Mouse (Mus musculus): Measurements from ENCODE around the gene Ung. TPM values are rescaled to one million over a fixed set of nuclear protein-coding genes. Genes with fewer than 3 reads are reported as not detected.

The Ung gene
- polyA plus RNA-seq, 1 experiment from 2014 or later = 3.2 TPM

DNA sequence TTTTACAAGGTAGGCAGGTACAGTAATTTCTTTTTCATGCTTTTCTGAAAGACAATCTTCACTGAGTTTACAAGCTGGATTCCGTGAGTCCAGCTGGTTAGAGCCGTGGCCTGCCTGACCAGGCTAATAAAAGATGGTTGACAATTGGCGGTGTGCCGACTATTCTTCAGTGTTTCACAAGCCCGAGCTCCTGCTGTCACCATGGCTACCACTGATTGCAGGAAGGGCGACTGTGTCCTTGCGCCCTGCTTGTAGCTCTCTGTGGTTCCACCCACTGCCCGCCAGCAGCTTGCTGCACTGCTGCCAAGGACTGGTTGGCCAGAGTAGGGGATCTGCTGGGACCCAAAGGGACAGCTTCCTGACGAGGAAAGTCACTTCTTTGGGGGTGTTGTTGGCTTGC, 9.0 kb downstream of the Ung start:
- no peaks in the 10 kb centered on the region for H3K36me3 ChIP-seq (ENCODE audit: inconsistent target)
- WGBS (ENCODE audit: missing documents) = 72% methylated on average over 9 of the region's 9 CpGs

GRCm38 (mm10) chr5:114146028-114146888, 16.1 kb downstream of the Ung start, which contains the start of gene Acacb:
Acacb (plus strand) TSS chr5:114146535.
- Histone ChIP-seq H3K27ac (no peak within 1 kb of the TSS), H3K4me3 (ENCODE audit: inconsistent target) (no peak within 1 kb of the TSS)
- WGBS (ENCODE audit: missing documents) = 55% methylated on average over 19 of the region's 19 CpGs

More for the DNA sequence above, 9.0 kb downstream of the Ung start:
- no peak overlapping the region for H3K4me3 ChIP-seq (ENCODE audit: inconsistent target)
- no peak overlapping the region for H3K27ac ChIP-seq
- no peaks in the 10 kb centered on the region for H3K79me2 ChIP-seq (ENCODE audit: inconsistent target)

GRCm38 (mm10) chr5:114147043-114147972, 17.1 kb downstream of the Ung start:
- Histone ChIP-seq H3K79me2 (ENCODE audit: inconsistent target) (no peaks in the 10 kb centered on the region), H3K36me3 (ENCODE audit: inconsistent target) (no peaks in the 10 kb centered on the region), H3K27ac (no peak overlapping the region), H3K4me3 (ENCODE audit: inconsistent target) (no peak overlapping the region)
- 95% methylated on average over 14 of the region's 14 CpGs for whole genome bisulfite sequencing (ENCODE audit: missing documents)

More at GRCm38 (mm10) chr5:114146028-114146888, 16.1 kb downstream of the Ung start, which contains the start of gene Acacb:
- Histone ChIP-seq H3K36me3 (ENCODE audit: inconsistent target) (no peaks in the 10 kb centered on the region), H3K79me2 (ENCODE audit: inconsistent target) (no peaks in the 10 kb centered on the region)

- Histone ChIP-seq H3K27ac (no peak overlapping the region), H3K4me3 (ENCODE audit: inconsistent target) (no peak overlapping the region), H3K79me2 (ENCODE audit: inconsistent target) (no peaks in the 10 kb centered on the region), H3K36me3 (ENCODE audit: inconsistent target) (no peaks in the 10 kb centered on the region)
- WGBS (ENCODE audit: missing documents) = 78% methylated on average over 12 of the region's 12 CpGs
These were observed 22.3 kb downstream of the Ung start for GRCm38 (mm10) chr5:114152359-114153092.

DNA sequence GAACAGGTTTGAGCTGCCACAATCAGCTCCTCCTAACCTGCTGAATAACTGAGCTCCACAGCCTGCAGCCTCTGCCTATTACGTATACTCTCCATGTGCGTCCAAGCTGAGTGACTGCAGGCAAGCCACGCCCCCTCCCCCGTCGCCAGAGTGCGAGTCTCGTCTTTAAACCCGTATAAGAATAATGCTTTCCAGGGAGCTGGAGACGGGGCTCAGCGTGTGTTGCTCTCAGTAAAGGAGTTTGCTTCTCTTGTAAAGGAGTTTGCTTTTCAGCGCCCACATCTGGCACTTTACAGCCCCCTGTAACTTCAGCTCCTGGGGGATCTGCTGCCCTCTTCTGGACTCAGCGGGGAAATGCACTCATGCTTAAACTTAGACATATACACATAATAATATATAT, 23.3 kb downstream of the Ung start:
- WGBS (ENCODE audit: missing documents) = 31% methylated on average over 12 of the region's 12 CpGs
- no peak overlapping the region for H3K27ac ChIP-seq
- H3K4me3 ChIP-seq (ENCODE audit: inconsistent target) = no peak overlapping the region
- H3K79me2 ChIP-seq (ENCODE audit: inconsistent target) = no peaks in the 10 kb centered on the region
- no peaks in the 10 kb centered on the region for H3K36me3 ChIP-seq (ENCODE audit: inconsistent target)

GRCm38 (mm10) chr5:114154765-114155164, 24.6 kb downstream of the Ung start:
- WGBS (ENCODE audit: missing documents) = 93% methylated on average over 5 of the region's 5 CpGs
- Histone ChIP-seq H3K4me3 (ENCODE audit: inconsistent target) (no peak overlapping the region), H3K36me3 (ENCODE audit: inconsistent target) (no peaks in the 10 kb centered on the region), H3K27ac (no peak overlapping the region), H3K79me2 (ENCODE audit: inconsistent target) (no peaks in the 10 kb centered on the region)

DNA sequence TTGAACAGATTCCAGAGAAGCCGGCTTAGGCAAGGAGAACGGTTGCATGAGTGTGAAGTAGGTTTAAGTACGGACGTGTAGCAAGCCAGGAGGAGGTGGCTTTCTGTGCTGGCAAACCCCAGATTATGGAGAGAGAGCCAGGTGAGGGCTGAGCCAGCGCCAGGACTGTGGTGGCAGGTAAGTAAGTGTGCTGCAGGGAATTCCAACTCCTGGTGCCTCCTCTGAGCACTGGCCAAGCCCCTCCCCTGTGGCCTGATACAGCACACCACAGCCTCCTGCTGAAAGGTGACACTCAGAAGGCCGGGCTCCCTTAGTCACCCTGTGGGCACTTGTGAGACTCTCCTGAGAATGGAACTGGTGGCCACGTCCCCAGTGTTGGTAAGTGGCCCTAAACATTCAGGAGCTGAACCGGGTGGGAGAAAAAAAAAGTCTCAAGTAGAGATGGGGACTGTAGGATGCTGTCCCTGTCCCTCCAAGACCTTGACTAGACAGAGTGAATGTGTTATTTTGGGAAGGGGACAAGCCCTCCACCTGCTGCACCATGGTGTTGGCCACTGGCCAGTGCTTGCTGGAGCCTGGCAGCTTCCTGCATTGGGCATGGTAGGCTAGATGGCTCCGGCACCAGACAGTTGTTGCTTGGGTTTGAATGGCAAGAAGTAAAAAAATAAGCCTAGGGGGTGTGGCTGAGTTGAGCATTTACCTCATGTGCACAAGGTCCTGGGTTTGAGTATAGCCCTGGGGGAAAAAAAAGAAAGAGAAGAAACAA, 25.2 kb downstream of the Ung start:
- no peak overlapping the region for H3K4me3 ChIP-seq (ENCODE audit: inconsistent target)
- 65% methylated on average over 9 of the region's 9 CpGs for WGBS (ENCODE audit: missing documents)

DNA sequence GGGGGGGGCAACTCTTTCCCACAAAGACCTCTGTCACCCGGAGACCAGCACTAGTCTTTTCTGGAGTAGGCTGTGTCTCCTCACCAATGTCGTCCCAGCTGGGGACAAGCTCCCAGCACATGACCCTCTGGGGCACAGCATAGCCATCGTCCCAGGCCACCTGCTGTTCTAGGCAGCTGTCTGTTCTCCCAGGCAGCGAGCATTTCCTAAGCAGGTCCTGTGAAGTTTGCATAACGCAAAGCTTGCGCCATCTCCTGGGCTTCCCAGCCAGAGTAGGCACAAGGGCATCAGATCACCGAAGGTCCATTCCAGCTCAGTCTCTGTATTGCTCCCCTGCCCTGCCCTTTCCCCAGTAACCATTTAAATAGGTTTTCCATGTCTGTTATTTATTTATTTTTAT, 27.1 kb downstream of the Ung start:
- 73% methylated on average over 7 of the region's 7 CpGs for WGBS (ENCODE audit: missing documents)
- Histone ChIP-seq H3K79me2 (ENCODE audit: inconsistent target) (no peaks in the 10 kb centered on the region), H3K36me3 (ENCODE audit: inconsistent target) (no peaks in the 10 kb centered on the region), H3K4me3 (ENCODE audit: inconsistent target) (no peak overlapping the region), H3K27ac (no peak overlapping the region)

More for the DNA sequence above, 25.2 kb downstream of the Ung start:
- Histone ChIP-seq H3K27ac (no peak overlapping the region), H3K36me3 (ENCODE audit: inconsistent target) (no peaks in the 10 kb centered on the region), H3K79me2 (ENCODE audit: inconsistent target) (no peaks in the 10 kb centered on the region)

DNA sequence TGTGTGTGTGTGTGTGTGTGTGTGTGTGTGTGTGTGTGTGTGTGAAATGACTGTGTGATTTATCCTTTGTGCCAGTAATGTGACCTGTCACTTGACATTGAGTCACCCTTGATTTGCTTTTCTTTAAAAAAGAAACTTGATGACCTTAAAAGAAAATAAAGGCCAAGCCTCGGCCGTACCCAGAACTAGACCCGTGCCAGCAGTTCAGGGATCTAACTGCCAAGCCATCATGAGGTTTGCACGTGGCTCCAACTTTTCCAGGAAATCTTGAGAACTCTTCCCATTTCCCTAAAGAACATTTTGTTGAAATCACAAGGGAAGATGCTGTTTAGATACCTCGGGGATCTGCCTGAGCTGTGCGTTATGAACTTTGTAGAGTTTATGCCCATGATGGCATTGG, 31.2 kb downstream of the Ung start:
- H3K79me2 ChIP-seq (ENCODE audit: inconsistent target) = no peaks in the 10 kb centered on the region
- H3K36me3 ChIP-seq (ENCODE audit: inconsistent target) = no peaks in the 10 kb centered on the region
- H3K4me3 ChIP-seq (ENCODE audit: inconsistent target) = no peak overlapping the region
- 87% methylated on average over 6 of the region's 6 CpGs for WGBS (ENCODE audit: missing documents)
- H3K27ac ChIP-seq = no peak overlapping the region

DNA sequence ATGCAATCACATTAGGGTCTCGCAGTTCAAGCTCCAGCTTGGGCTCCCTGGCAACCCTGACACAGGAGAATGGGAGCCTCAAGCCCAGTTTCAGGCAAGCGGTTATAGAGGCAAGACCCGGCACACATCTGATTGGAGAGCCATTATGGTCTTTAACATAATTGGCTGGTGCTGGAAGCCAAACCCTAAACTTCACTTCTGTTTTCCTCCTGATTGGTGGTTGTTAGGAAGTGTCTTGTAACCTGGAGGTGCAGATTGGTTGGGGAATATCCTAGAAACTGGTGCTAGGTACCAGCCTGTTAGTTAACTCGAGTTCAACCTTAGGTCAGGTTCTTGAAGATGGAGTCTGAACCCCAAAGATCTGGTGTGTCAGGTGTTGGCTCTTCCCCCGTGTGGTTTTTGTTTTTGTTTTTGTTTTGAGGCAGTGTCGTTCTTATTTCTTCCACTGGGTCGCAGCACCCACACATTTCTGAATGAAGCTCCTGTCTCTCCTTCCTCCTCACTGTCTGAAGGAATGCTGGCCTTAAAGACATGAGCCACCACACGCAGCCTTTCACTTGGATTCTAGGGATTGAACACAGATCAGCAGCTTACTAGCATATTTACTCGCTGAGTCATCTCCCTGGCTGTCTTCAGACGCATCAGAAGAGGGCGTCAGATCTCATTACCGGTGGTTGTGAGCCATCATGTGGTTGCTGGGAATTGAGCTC, 32.1 kb downstream of the Ung start:
- no peak overlapping the region for H3K27ac ChIP-seq
- WGBS (ENCODE audit: missing documents) = 57% methylated on average over 12 of the region's 12 CpGs
- no peaks in the 10 kb centered on the region for H3K36me3 ChIP-seq (ENCODE audit: inconsistent target)
- no peak overlapping the region for H3K4me3 ChIP-seq (ENCODE audit: inconsistent target)
- no peaks in the 10 kb centered on the region for H3K79me2 ChIP-seq (ENCODE audit: inconsistent target)

GRCm38 (mm10) chr5:114163117-114163696, 33.0 kb downstream of the Ung start:
- Histone ChIP-seq H3K36me3 (ENCODE audit: inconsistent target) (no peaks in the 10 kb centered on the region), H3K79me2 (ENCODE audit: inconsistent target) (no peaks in the 10 kb centered on the region), H3K27ac (no peak overlapping the region), H3K4me3 (ENCODE audit: inconsistent target) (no peak overlapping the region)
- 63% methylated on average over 6 of the region's 6 CpGs for WGBS (ENCODE audit: missing documents)

- Histone ChIP-seq H3K4me3 (ENCODE audit: inconsistent target) (no peak overlapping the region), H3K36me3 (ENCODE audit: inconsistent target) (no peaks in the 10 kb centered on the region), H3K27ac (no peak overlapping the region), H3K79me2 (ENCODE audit: inconsistent target) (no peaks in the 10 kb centered on the region)
- 93% methylated on average over 7 of the region's 7 CpGs for WGBS (ENCODE audit: missing documents)
These were observed 40.2 kb downstream of the Ung start for GRCm38 (mm10) chr5:114170345-114170744.

DNA sequence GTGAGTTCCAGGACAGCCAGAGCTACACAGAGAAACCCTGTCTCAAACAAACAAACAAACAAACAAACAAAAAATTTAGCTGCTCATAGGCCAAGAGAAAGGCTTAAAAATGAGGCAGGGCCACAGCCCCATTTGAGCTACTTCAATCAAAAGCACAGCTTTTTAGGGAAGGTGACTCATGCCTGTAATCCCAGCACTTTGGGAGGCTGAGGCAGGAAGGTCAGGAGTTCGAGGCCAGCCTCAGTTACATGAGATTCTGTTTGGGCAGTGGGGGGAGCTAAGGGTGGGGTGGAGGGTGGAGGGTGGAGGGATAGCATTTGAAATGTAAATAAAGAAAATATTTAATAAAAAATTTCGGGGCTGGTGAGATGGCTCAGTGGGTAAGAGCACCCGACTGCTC, 42.8 kb downstream of the Ung start:
- WGBS (ENCODE audit: missing documents) = 100% methylated on average over 1 of the region's 3 CpGs
- Histone ChIP-seq H3K27ac (no peak overlapping the region), H3K4me3 (ENCODE audit: inconsistent target) (no peak overlapping the region), H3K36me3 (ENCODE audit: inconsistent target) (no peaks in the 10 kb centered on the region), H3K79me2 (ENCODE audit: inconsistent target) (no peaks in the 10 kb centered on the region)
